Mouse (Mus musculus) hindbrain, postnatal 0 days (tissue): ENCODE results near the gene Oasl1. TPM values are rescaled to one million over a fixed set of nuclear protein-coding genes. Genes with fewer than 3 reads are reported as not detected.

Experiments used
- ATAC-seq: fragments of 200-750 bp; cut with Nextera tagmentation; 2 replicates; pipeline ENCODE4 v1.8.0; 2017; ENCODE audit warnings: mild to moderate bottlenecking, moderate TSS enrichment, moderate library complexity
- DNase-seq: peaks from one replicate; pipeline ENCODE4 v3.0.0-alpha.2; 2015; ENCODE audit warnings: low spot score
- H3K27ac ChIP-seq: fragments of 300-500 bp; sonication (generic); 2 replicates; pipeline ENCODE4 v1.5.1; 2014; ENCODE audit warnings: mild to moderate bottlenecking
- H3K27me3 ChIP-seq: fragments of 300-500 bp; sonication (generic); 2 replicates; pipeline ENCODE4 v1.6.1; 2014; ENCODE audit warnings: low read length, mixed read lengths; ENCODE audit not compliant: insufficient read depth
- H3K36me3 ChIP-seq: fragments of 300-500 bp; sonication (generic); 2 replicates; pipeline ENCODE4 v1.6.1; 2014; ENCODE audit warnings: low read length, mixed read lengths; ENCODE audit not compliant: insufficient read depth
- H3K4me1 ChIP-seq: fragments of 300-500 bp; sonication (generic); 2 replicates; pipeline ENCODE4 v1.6.1; 2014; ENCODE audit warnings: antibody characterized with exemption, low read length, mixed read lengths; ENCODE audit not compliant: insufficient read depth
- H3K4me2 ChIP-seq: fragments of 300-500 bp; sonication (generic); 2 replicates; pipeline ENCODE4 v1.6.1; 2014; ENCODE audit warnings: low read depth, mild to moderate bottlenecking, low read length, moderate library complexity, mixed read lengths
- H3K4me3 ChIP-seq: fragments of 300-500 bp; sonication (generic); 2 replicates; pipeline ENCODE4 v1.5.1; 2014; ENCODE audit warnings: low read length
- H3K9ac ChIP-seq: fragments of 300-500 bp; sonication (generic); replicated peaks from 2 replicates; pipeline ENCODE4 v1.6.1; 2014; ENCODE audit warnings: mild to moderate bottlenecking, low read length, moderate library complexity, mixed read lengths
- H3K9me3 ChIP-seq: fragments of 300-500 bp; sonication (generic); 2 replicates; pipeline ENCODE4 v1.6.1; 2016; ENCODE audit warnings: low read length, mixed read lengths
- CTCF ChIP-seq: IDR thresholded peaks from 2 replicates; pipeline ENCODE4 v1.5.1; 2016; ENCODE audit warnings: antibody characterized with exemption, control low read depth, low read depth
- WGBS: fragments of 180-500 bp; shearing (Covaris S2); extraction: QIAGEN DNeasy Blood & Tissue Kit; methylation state at CpG from one replicate; pipeline ENCODE4 v1.1.7; 2014; 5-methylcytosine and 5-hydroxymethylcytosine counted together
- polyA plus RNA-seq: library from polyadenylated mRNA; unstranded; fragments of >200 nt; fragmentation: Nextera tagmentation; extraction: Ambion mirVana; gene quantifications from 2 replicates; pipeline ENCODE4 v1.2.1, GENCODE M21; 2015
- total RNA-seq: library from RNA; depleted of rRNA; stranded (reverse); fragments of >200 nt; gene quantifications from 2 replicates; pipeline ENCODE4 v1.2.3, GENCODE M21; 2014

The Oasl1 gene
- total and polyA plus RNA-seq, 2 experiments from 2014 or later: 0.25 to 0.63 TPM

DNA sequence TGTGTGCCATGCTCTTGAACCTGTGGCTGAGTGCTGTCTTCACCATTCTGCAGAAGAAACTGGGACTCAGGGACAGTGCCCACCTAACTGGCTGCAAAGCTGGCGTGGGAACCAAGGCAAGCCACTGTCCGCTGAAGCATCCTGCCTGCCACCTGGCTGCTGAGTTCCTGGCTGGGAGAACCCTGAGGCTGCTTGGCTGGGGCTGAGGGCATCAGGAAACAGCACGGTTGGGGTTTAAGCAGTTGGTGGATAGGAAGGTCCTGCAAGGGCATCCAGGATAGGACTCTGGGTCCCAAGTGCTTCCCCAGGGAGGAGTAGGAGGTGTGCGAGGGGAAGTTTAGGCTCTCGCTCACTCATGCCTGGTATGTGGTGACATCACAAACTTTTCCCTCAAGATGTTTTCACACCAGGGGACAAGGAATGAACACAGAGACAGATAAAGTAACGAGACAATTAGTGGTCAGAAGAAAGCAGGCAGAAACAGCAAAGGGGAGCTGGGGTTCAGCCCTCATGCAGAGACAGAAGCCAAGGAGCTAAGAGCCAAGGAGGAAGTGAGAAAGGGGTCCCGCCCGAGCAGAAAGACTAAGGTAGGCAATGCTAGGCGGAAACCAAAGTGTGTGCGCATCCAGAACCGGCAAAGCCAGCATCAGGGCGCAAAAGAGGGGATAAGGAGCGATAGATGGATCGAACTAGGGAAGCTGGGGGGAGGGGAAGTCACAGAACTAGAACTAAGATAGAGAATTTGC, 44.7 kb downstream of the Oasl1 start:
- Histone ChIP-seq H3K36me3 (no peaks in the 10 kb centered on the region), H3K4me2 (no peak overlapping the region), H3K27ac (no peak overlapping the region), H3K27me3 (no peaks in the 10 kb centered on the region), H3K9me3 (no peaks in the 10 kb centered on the region), H3K9ac (no peak overlapping the region), H3K4me1 (no peaks in the 10 kb centered on the region), H3K4me3 (no peak overlapping the region)
- ATAC-seq (no peak), DNase-seq (no peak)
- TF ChIP-seq CTCF: no peak
- 40% methylated on average over 14 of the region's 14 CpGs for WGBS

DNA sequence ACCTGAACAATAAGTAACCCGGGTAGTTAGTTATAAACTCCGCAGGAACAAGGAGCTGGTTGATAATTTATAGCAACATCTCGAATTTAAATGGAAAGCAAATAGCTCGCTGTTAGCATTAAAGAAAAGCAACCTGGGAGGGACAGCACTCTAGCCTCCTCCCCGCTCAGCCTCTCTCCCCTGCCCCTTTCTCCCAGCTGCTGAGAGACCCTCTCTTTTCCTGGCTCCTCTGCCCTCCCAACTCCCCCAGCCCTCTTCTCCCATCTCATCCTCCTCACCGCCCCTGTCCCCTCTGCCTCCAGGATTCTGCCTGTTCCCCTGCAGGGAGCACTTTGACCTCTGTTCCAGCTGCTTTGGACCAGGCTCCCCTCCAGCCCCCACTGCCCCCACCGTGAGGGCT, 45.6 kb downstream of the Oasl1 start:
- no peak for TF ChIP-seq CTCF
- Histone ChIP-seq H3K27me3 (no peaks in the 10 kb centered on the region), H3K4me1 (no peaks in the 10 kb centered on the region), H3K36me3 (no peaks in the 10 kb centered on the region), H3K4me3 (no peak overlapping the region), H3K4me2 (no peak overlapping the region), H3K27ac (no peak overlapping the region), H3K9ac (no peak overlapping the region), H3K9me3 (no peaks in the 10 kb centered on the region)
- 19% methylated on average over 7 of the region's 7 CpGs for WGBS
- ATAC-seq: no peak
- no peak for DNase-seq

DNA sequence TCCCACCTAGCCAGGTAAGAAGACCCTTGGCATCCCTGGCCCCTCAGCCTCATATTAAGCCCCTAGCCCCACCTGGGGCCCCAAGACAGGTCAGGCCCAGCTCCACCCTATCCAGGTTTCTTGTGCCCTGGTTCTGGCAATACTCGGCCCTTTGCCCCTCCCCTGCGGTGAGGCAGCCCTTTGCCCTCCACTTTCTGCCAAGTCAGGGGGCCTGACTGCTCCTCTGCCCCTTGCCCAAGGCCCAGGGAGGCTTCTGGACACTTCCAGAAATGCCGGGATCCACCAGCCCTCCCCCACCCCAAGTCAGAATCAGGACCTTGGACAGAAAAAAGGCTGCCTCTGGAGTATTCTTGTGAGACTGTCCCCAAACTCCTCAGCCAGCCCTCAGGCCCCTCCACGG, 46.0 kb downstream of the Oasl1 start:
- no peak overlapping the region for H3K4me3 ChIP-seq
- 13% methylated on average over 4 of the region's 4 CpGs for WGBS
- ATAC-seq (no peak), DNase-seq (no peak)
- H3K9ac ChIP-seq: no peak overlapping the region
- no peak overlapping the region for H3K4me2 ChIP-seq
- no peaks in the 10 kb centered on the region for H3K27me3 ChIP-seq
- H3K36me3 ChIP-seq: no peaks in the 10 kb centered on the region
- H3K4me1 ChIP-seq: no peaks in the 10 kb centered on the region
- TF ChIP-seq CTCF: no peak
- H3K27ac ChIP-seq: no peak overlapping the region
- H3K9me3 ChIP-seq: no peaks in the 10 kb centered on the region

DNA sequence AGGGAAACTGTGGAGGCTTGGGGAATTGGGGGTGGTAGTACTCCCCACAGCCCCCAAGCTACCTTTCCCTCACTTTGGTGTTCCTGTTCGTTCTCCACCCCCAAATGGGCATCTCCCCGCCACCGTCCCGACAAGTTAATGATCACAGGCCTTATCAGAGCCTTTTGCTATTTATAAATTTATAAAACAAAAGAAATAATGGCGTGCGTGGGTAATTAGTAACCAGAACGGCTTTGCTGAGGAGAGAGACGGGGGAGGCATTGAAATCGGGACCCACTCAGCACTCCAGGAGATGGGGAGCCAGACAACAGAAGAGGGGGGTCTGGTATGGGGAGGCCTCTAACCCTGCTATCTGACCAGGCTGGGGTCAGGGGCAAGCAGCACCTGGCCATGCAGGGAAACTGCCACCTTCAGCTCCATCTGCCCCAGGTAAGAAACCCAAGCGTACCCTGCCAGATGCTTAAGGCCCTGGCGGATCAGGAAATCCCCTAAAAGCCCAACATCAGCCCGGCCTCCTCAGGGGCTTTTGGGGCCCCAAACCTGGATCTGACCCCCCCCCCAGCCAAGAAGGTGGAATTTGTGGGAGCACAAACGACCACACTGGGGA, 46.7 kb downstream of the Oasl1 start:
- no peaks in the 10 kb centered on the region for H3K4me1 ChIP-seq
- no peak for TF ChIP-seq CTCF
- no peaks in the 10 kb centered on the region for H3K27me3 ChIP-seq
- no peak for DNase-seq
- no peak overlapping the region for H3K27ac ChIP-seq
- no peak overlapping the region for H3K9ac ChIP-seq
- no peak overlapping the region for H3K4me3 ChIP-seq
- 51% methylated on average over 13 of the region's 13 CpGs for WGBS
- no peak for ATAC-seq
- no peaks in the 10 kb centered on the region for H3K36me3 ChIP-seq
- H3K4me2 ChIP-seq: no peak overlapping the region
- no peaks in the 10 kb centered on the region for H3K9me3 ChIP-seq

DNA sequence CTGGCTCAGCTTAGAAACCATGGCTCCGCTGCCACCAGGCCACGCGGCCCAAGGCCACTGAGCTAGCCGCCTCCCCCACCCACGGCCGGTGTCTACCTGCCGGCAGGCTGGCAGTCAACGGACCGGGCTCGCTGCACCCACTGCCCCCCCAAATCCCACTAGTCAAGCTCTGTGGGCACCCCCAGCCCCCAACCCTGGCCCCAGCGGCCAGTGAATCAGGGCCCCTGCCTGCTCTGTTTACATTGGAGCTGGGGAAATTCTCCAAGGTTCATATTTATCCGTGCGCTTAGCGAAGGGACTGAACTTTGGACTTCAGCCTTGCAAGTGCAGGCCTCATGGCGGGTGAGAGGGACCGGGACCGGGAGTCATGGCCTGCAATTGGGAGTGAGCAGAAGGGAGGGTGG, 47.8 kb downstream of the Oasl1 start, which contains the start of gene Hnf1a:
Gene Hnf1a, minus strand, starts transcription at position 271 of the 404 bp plus-strand sequence.
- H3K27me3 ChIP-seq: no peaks in the 10 kb centered on the region
- no peaks in the 10 kb centered on the region for H3K9me3 ChIP-seq
- H3K36me3 ChIP-seq: no peaks in the 10 kb centered on the region
- no peak for TF ChIP-seq CTCF
- DNase-seq (no peak), ATAC-seq (no peak)
- H3K4me1 ChIP-seq: no peaks in the 10 kb centered on the region
- no peak within 1 kb of the TSS for H3K9ac ChIP-seq
- no peak within 1 kb of the TSS for H3K27ac ChIP-seq
- 77% methylated on average over 17 of the region's 17 CpGs for WGBS
- no peak within 1 kb of the TSS for H3K4me3 ChIP-seq
- no peak within 1 kb of the TSS for H3K4me2 ChIP-seq

DNA sequence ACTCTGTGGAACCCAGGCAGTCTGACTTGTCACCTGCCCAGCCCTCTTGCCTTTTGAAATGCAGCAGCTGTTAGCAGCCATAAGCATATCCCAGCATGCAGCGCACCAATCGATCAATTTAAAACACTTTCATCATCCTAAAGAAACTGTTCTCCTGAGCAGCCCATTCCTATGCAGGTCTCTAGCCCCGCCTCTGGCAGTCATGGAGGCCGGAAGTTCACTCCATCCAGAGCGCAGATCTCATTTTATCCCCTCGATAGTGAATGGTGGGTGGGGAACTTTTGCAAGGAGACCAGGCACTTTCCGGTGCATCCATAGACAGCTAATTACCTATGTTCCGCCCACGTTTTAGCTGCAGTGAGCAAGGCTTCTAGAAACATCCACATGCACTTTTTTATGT, 49.2 kb downstream of the Oasl1 start:
- ATAC-seq: no peak
- 81% methylated on average over 9 of the region's 9 CpGs for WGBS

DNA sequence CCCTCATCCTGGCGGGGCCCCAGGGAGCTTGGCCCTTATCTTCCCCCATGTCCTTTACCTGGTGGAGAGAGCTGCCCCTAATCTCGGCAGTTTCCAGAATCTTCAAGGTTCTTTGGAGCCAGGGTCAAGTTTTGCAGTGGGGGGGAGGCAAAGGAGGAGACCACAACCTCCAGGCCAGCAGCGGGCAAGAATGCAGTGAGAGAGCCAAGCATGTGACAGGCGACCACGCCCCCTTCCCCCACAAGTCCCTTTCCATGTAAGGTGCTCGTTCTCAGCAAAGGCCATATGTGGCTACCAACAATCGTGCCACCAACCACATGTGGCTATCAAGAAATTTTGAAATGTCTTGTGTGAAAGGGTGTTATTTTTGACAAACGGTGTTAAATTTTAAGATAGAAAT, 50.1 kb downstream of the Oasl1 start:
- Histone ChIP-seq H3K9me3 (no peaks in the 10 kb centered on the region), H3K27me3 (no peaks in the 10 kb centered on the region), H3K36me3 (no peaks in the 10 kb centered on the region), H3K4me2 (no peak overlapping the region), H3K27ac (no peak overlapping the region), H3K4me1 (no peaks in the 10 kb centered on the region), H3K9ac (no peak overlapping the region), H3K4me3 (no peak overlapping the region)
- TF ChIP-seq CTCF: no peak
- no peak for DNase-seq
- 84% methylated on average over 8 of the region's 8 CpGs for WGBS
- ATAC-seq: no peak

More for the DNA sequence above, 49.2 kb downstream of the Oasl1 start:
- H3K36me3 ChIP-seq: no peaks in the 10 kb centered on the region
- no peak for DNase-seq
- TF ChIP-seq CTCF: no peak
- H3K9ac ChIP-seq: no peak overlapping the region
- no peak overlapping the region for H3K4me3 ChIP-seq
- no peaks in the 10 kb centered on the region for H3K4me1 ChIP-seq
- no peak overlapping the region for H3K4me2 ChIP-seq
- H3K9me3 ChIP-seq: no peaks in the 10 kb centered on the region
- no peaks in the 10 kb centered on the region for H3K27me3 ChIP-seq
- no peak overlapping the region for H3K27ac ChIP-seq
